Mouse (Mus musculus) liver, embryonic 15.5 days (tissue): ENCODE data around the gene Apobec1. TPM values are rescaled to one million over a fixed set of nuclear protein-coding genes. Genes with fewer than 3 reads are reported as not detected.
"Not testable (repeated sequence)": the region's sequence is repeated elsewhere in the genome, so short reads cannot be mapped to it uniquely, and the experiment has no call there.

Experiments
- ATAC-seq: fragments of 200-750 bp; cut with Nextera tagmentation; 2 replicates; pipeline ENCODE4 v1.8.0; 2017; ENCODE audit warnings: moderate number of reproducible peaks, mild to moderate bottlenecking, moderate library complexity; ENCODE audit not compliant: insufficient read depth
- H3K27ac ChIP-seq: fragments of 300-500 bp; sonication (generic); replicated peaks from 2 replicates; pipeline ENCODE4 v1.5.1; 2015; ENCODE audit warnings: mild to moderate bottlenecking, inconsistent platforms
- H3K27me3 ChIP-seq: fragments of 300-500 bp; sonication (generic); 2 replicates; pipeline ENCODE4 v1.6.1; 2015; ENCODE audit warnings: mild to moderate bottlenecking, inconsistent platforms
- H3K36me3 ChIP-seq: fragments of 300-500 bp; sonication (generic); replicated peaks from 2 replicates; pipeline ENCODE4 v1.6.1; 2015; ENCODE audit warnings: moderate library complexity, mild to moderate bottlenecking, inconsistent platforms
- H3K4me1 ChIP-seq: fragments of 300-500 bp; sonication (generic); replicated peaks from 2 replicates; pipeline ENCODE4 v1.6.1; 2015; ENCODE audit warnings: inconsistent platforms
- H3K4me2 ChIP-seq: fragments of 300-500 bp; sonication (generic); 2 replicates; pipeline ENCODE4 v1.6.1; 2015; ENCODE audit warnings: moderate library complexity, mild to moderate bottlenecking, inconsistent platforms
- H3K4me3 ChIP-seq: fragments of 300-500 bp; sonication (generic); replicated peaks from 2 replicates; pipeline ENCODE4 v1.5.1; 2015; ENCODE audit warnings: mild to moderate bottlenecking, inconsistent platforms
- H3K9ac ChIP-seq: fragments of 300-500 bp; sonication (generic); 2 replicates; pipeline ENCODE4 v1.6.1; 2015; ENCODE audit warnings: moderate library complexity, mild to moderate bottlenecking, inconsistent platforms
- H3K9me3 ChIP-seq: fragments of 300-500 bp; sonication (generic); replicated peaks from 2 replicates; pipeline ENCODE4 v1.6.1; 2016; ENCODE audit warnings: inconsistent platforms
- WGBS: fragments of 180-500 bp; shearing (Covaris S2); methylation state at CpG from one replicate; pipeline ENCODE4 v1.1.7; 2015; ENCODE audit warnings: mixed read lengths; ENCODE audit not compliant: insufficient replicate concordance; 5-methylcytosine and 5-hydroxymethylcytosine counted together
- polyA plus RNA-seq: library from polyadenylated mRNA; unstranded; fragments of >200 nt; fragmentation: Nextera tagmentation; extraction: Ambion mirVana; gene quantifications from 2 replicates; pipeline ENCODE4 v1.2.1, GENCODE M21; 2015

Gene Apobec1
- polyA plus RNA-seq, 1 experiment from 2014 or later, result 4.6 TPM

GRCm38 (mm10) chr6:122561005-122561404 lies 41.2 kb downstream of the Apobec1 start:
- H3K4me2 ChIP-seq, result no peak overlapping the region
- H3K27ac ChIP-seq, result no peak overlapping the region
- peaks cover 19% of the 10 kb centered on the region for H3K27me3 ChIP-seq
- ATAC-seq, result no peak
- H3K9me3 ChIP-seq, result no peaks in the 10 kb centered on the region
- H3K4me1 ChIP-seq, result peaks cover 6% of the 10 kb centered on the region; the same call in 1 of the 2 replicates
- H3K36me3 ChIP-seq, result no peaks in the 10 kb centered on the region
- no peak overlapping the region for H3K9ac ChIP-seq
- 69% methylated on average over 20 of the region's 20 CpGs for WGBS
- H3K4me3 ChIP-seq, result no peak overlapping the region

- Histone ChIP-seq H3K27ac (no peak overlapping the region), H3K9me3 (no peaks in the 10 kb centered on the region), H3K36me3 (no peaks in the 10 kb centered on the region), H3K9ac (no peak overlapping the region), H3K4me2 (no peak overlapping the region), H3K4me1 (peaks cover 6% of the 10 kb centered on the region; the same call in 1 of the 2 replicates), H3K27me3 (peaks cover 20% of the 10 kb centered on the region), H3K4me3 (no peak overlapping the region)
- ATAC-seq, result no peak
- 11% methylated on average over 17 of the region's 17 CpGs for WGBS
Observed at GRCm38 (mm10) chr6:122560427-122560826, 41.8 kb downstream of the Apobec1 start.

GRCm38 (mm10) chr6:122556959-122557561 lies 45.2 kb downstream of the Apobec1 start:
- peaks cover 6% of the 10 kb centered on the region; the same call in 1 of the 2 replicates for H3K4me1 ChIP-seq
- WGBS, result 18% methylated on average over 15 of the region's 15 CpGs
- no peak overlapping the region for H3K9ac ChIP-seq
- ATAC-seq, result no peak
- 0 out of 2 replicates have a peak, but pooled peaks cover 4% of the 10 kb centered on the region for H3K27me3 ChIP-seq
- H3K9me3 ChIP-seq, result no peaks in the 10 kb centered on the region
- H3K4me3 ChIP-seq, result no peak overlapping the region
- no peak overlapping the region for H3K4me2 ChIP-seq
- no peaks in the 10 kb centered on the region for H3K36me3 ChIP-seq
- H3K27ac ChIP-seq, result no peak overlapping the region

GRCm38 (mm10) chr6:122555266-122555665 lies 47.0 kb downstream of the Apobec1 start:
- Histone ChIP-seq H3K27me3 (0 out of 2 replicates have a peak, but pooled peaks cover 4% of the 10 kb centered on the region), H3K4me3 (no peak overlapping the region), H3K4me2 (no peak overlapping the region), H3K4me1 (0 out of 2 replicates have a peak, but pooled peaks cover 2% of the 10 kb centered on the region), H3K9me3 (no peaks in the 10 kb centered on the region), H3K36me3 (no peaks in the 10 kb centered on the region), H3K9ac (no peak overlapping the region), H3K27ac (no peak overlapping the region)
- WGBS, result 23% methylated on average over 7 of the region's 7 CpGs
- ATAC-seq, result no peak

- WGBS, result 59% methylated on average over 6 of the region's 6 CpGs
- no peak overlapping the region for H3K4me3 ChIP-seq
- ATAC-seq, result no peak
Observed at GRCm38 (mm10) chr6:122554102-122554501, 48.1 kb downstream of the Apobec1 start.

GRCm38 (mm10) chr6:122553606-122554005 lies 48.6 kb downstream of the Apobec1 start, which contains the start of gene Aicda:
Gene Aicda (plus strand): TSS chr6:122553801.
- Histone ChIP-seq H3K4me2 (no peak within 1 kb of the TSS), H3K9ac (no peak within 1 kb of the TSS), H3K36me3 (no peaks in the 10 kb centered on the region), H3K9me3 (no peaks in the 10 kb centered on the region), H3K27ac (no peak within 1 kb of the TSS), H3K4me1 (no peaks in the 10 kb centered on the region), H3K4me3 (no peak within 1 kb of the TSS), H3K27me3 (0 out of 2 replicates have a peak, but pooled peaks cover 4% of the 10 kb centered on the region)
- no peak for ATAC-seq
- WGBS, result 48% methylated on average over 9 of the region's 9 CpGs

More at GRCm38 (mm10) chr6:122554102-122554501, 48.1 kb downstream of the Apobec1 start:
- Histone ChIP-seq H3K4me2 (no peak overlapping the region), H3K4me1 (no peaks in the 10 kb centered on the region), H3K9ac (no peak overlapping the region), H3K27ac (no peak overlapping the region), H3K9me3 (no peaks in the 10 kb centered on the region), H3K27me3 (0 out of 2 replicates have a peak, but pooled peaks cover 4% of the 10 kb centered on the region), H3K36me3 (no peaks in the 10 kb centered on the region)

- 71% methylated on average over 10 of the region's 10 CpGs for WGBS
- Histone ChIP-seq H3K27ac (no peak overlapping the region), H3K4me2 (no peak overlapping the region), H3K9ac (no peak overlapping the region), H3K4me1 (no peaks in the 10 kb centered on the region), H3K36me3 (no peaks in the 10 kb centered on the region), H3K4me3 (no peak overlapping the region), H3K27me3 (no peaks in the 10 kb centered on the region), H3K9me3 (no peaks in the 10 kb centered on the region)
- ATAC-seq, result no peak
Observed at GRCm38 (mm10) chr6:122545948-122546347, 56.3 kb downstream of the Apobec1 start.

GRCm38 (mm10) chr6:122545289-122545882 lies 56.9 kb downstream of the Apobec1 start:
- WGBS, result 52% methylated on average over 9 of the region's 9 CpGs
- Histone ChIP-seq H3K27ac (no peak overlapping the region), H3K4me3 (no peak overlapping the region), H3K9ac (no peak overlapping the region), H3K4me1 (no peaks in the 10 kb centered on the region), H3K36me3 (no peaks in the 10 kb centered on the region), H3K4me2 (no peak overlapping the region), H3K9me3 (no peaks in the 10 kb centered on the region), H3K27me3 (no peaks in the 10 kb centered on the region)
- no peak for ATAC-seq

GRCm38 (mm10) chr6:122544672-122545071 lies 57.6 kb downstream of the Apobec1 start:
- WGBS, result 73% methylated on average over 1 of the region's 1 CpGs
- no peak overlapping the region for H3K27ac ChIP-seq
- H3K27me3 ChIP-seq, result no peaks in the 10 kb centered on the region
- H3K4me1 ChIP-seq, result no peaks in the 10 kb centered on the region
- H3K4me2 ChIP-seq, result no peak overlapping the region
- H3K4me3 ChIP-seq, result no peak overlapping the region
- no peak overlapping the region for H3K9ac ChIP-seq
- no peak for ATAC-seq
- H3K9me3 ChIP-seq, result no peaks in the 10 kb centered on the region
- no peaks in the 10 kb centered on the region for H3K36me3 ChIP-seq

GRCm38 (mm10) chr6:122543574-122543973 lies 58.7 kb downstream of the Apobec1 start:
- no peak overlapping the region for H3K9ac ChIP-seq
- H3K36me3 ChIP-seq, result no peaks in the 10 kb centered on the region
- H3K4me3 ChIP-seq, result no peak overlapping the region
- no peak overlapping the region for H3K4me2 ChIP-seq
- no peaks in the 10 kb centered on the region for H3K4me1 ChIP-seq
- no peak overlapping the region for H3K27ac ChIP-seq
- ATAC-seq, result no peak
- WGBS, result 66% methylated on average over 5 of the region's 5 CpGs
- H3K27me3 ChIP-seq, result no peaks in the 10 kb centered on the region
- H3K9me3 ChIP-seq, result no peaks in the 10 kb centered on the region

- H3K4me1 ChIP-seq, H3K27ac ChIP-seq, H3K9me3 ChIP-seq, H3K4me3 ChIP-seq, H3K4me2 ChIP-seq, H3K9ac ChIP-seq, ATAC-seq, H3K27me3 ChIP-seq, H3K36me3 ChIP-seq: not testable (repeated sequence)
- 50% methylated on average over 5 of the region's 5 CpGs for WGBS
Observed at GRCm38 (mm10) chr6:122542459-122542858, 59.8 kb downstream of the Apobec1 start.
